8 mouse cellular contexts compared by ENCODE assay signal in the genomic region with DNA sequence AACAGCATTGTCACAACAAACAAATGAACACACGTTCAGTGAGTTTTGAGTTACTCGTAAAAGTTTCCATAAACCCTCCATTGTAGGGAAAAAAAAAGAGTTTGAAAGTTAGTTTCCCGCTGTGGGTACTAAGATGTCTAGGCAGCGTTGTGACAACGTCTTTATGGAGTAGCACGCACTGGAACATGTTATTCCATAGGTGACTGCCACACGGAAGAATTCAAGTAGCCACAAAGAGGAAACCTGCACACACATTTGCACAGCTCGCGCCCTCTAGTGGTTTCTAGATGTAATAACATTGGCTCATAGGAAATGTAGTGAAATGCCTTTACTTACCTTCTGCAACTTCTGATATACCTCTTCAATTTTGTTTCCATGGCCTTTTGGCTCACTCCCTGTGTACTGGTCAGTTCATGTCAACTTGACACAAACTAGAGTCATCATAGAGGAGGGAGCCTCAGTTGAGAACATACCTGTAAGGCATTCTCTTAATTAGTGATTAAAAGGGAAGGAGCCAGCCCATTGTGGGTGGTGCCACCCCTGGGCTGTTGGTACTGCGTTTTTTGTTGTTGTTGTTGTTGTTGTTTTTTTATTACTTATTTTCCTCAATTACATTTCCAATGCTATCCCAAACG. TPM values are rescaled to one million over a fixed set of nuclear protein-coding genes. Genes with fewer than 3 reads are reported as not detected.
DNase-seq lines count a peak whose midpoint lies in the region; ATAC-seq and TF ChIP-seq lines count a peak whose summit lies in the region.

No protein-coding gene starts in this region.

- no peak overlapping the region for H3ac ChIP-seq in myocyte (ENCODE audit: control insufficient read depth, insufficient read length)

- H3K36me3 ChIP-seq in forebrain, embryonic 12.5 days (replicated peaks): no peaks in the 10 kb centered on the region
- H3K36me3 ChIP-seq in myocyte (ENCODE audit: control insufficient read depth, insufficient read depth): no peaks in the 10 kb centered on the region

- no peaks in the 10 kb centered on the region for H3K27me3 ChIP-seq in forebrain, embryonic 12.5 days
- no peaks in the 10 kb centered on the region for H3K27me3 ChIP-seq in myocyte (ENCODE audit: control insufficient read depth, insufficient read depth, insufficient read length)

- no peaks in the 10 kb centered on the region for H3K9me3 ChIP-seq in forebrain, embryonic 12.5 days

- no peak overlapping the region for H3K4me2 ChIP-seq in forebrain, embryonic 12.5 days
- peak overlapping the region; percentile 95 for H3K4me2 ChIP-seq in myocyte (ENCODE audit: low read depth)

- H3K9ac ChIP-seq in forebrain, embryonic 12.5 days: no peak overlapping the region

- no peaks in the 10 kb centered on the region for H3K4me1 ChIP-seq in forebrain, embryonic 12.5 days

- TF ChIP-seq CTCF in left cerebral cortex, adult 2 months (IDR thresholded peaks at IDR 0.05): peak; percentile 89

- no peak for TF ChIP-seq POLR2A in myocyte (IDR thresholded peaks at IDR 0.05; ENCODE audit: insufficient read length, low read depth)

- H3K4me3 ChIP-seq in left cerebral cortex, adult 2 months: no peak overlapping the region
- no peak overlapping the region for H3K4me3 ChIP-seq in forebrain, embryonic 12.5 days (replicated peaks)
- H3K4me3 ChIP-seq in myocyte: no peak overlapping the region

- intact Hi-C loops in left cerebral cortex, adult 2 months (cut with DNase I): no loop called here
- intact Hi-C loops in gastrocnemius, postnatal 36 days (cut with DNase I): loop anchor here (5.0 kb wide), 1 partner anchor 177 kb away; no protein-coding TSS in a partner anchor

- DNase-seq in left cerebral cortex, adult 2 months (ENCODE audit: extremely low spot score in 1 of 2, low spot score in 2 of 2): peak in 1 of 2 experiments; percentile 14
- DNase-seq in left cerebral cortex, adult 11 months (ENCODE audit: low spot score): no peak
- DNase-seq in Muller cell, postnatal 12 days (ENCODE audit: inconsistent ontology term): peak; percentile 51
- peak; percentile 30 for DNase-seq in kidney, postnatal 10 days
- DNase-seq in gastrocnemius, postnatal 36 days: no peak
- DNase-seq in right cerebral cortex, adult 18-20 months: no peak

- no peaks in the 10 kb centered on the region for H3K79me2 ChIP-seq in myocyte (ENCODE audit: control insufficient read depth, insufficient read depth)

- H3K27ac ChIP-seq in left cerebral cortex, adult 2 months: no peak overlapping the region
- no peak overlapping the region for H3K27ac ChIP-seq in forebrain, embryonic 12.5 days

- ATAC-seq in forebrain, embryonic 12.5 days (ENCODE audit: low FRiP score): peak; percentile 54; the same call in 1 of the 2 replicates

- 29% methylated on average over 11 of the region's 11 CpGs for WGBS in forebrain, embryonic 12.5 days

TF ChIP-seq in myocyte, 11 proteins besides CTCF, POLR2A, EP300 and RAD21:
- TF ChIP-seq CEBPB (IDR thresholded peaks at IDR 0.05; ENCODE audit: insufficient read depth, poor library complexity, severe bottlenecking) (no peak), TCF3 (IDR thresholded peaks at IDR 0.05; ENCODE audit: insufficient read length, low read depth) (no peak), POLR2AphosphoS2 (IDR thresholded peaks at IDR 0.05; ENCODE audit: insufficient read length, low read depth) (no peak), TCF12 (IDR thresholded peaks at IDR 0.05; ENCODE audit: insufficient read depth, poor library complexity, severe bottlenecking) (no peak)

RNA-seq across cellular contexts. Expression of gene Gbp5, which starts 19.3 kb away (rescaled TPM):
- 1 to 10 TPM; 1.6 to 2.0 TPM for total RNA-seq in left cerebral cortex, adult 2 months (2021)
- polyA plus RNA-seq in forebrain, embryonic 12.5 days (2016; fragmentation: Nextera tagmentation; extraction: Ambion mirVana): 0.12 and 0.14 TPM in 2 replicates
- polyA plus RNA-seq in myocyte (2012; fragmentation: generic; extraction: Trizol): not detected
- 1 to 10 TPM; 1.9 to 3.6 TPM for total RNA-seq in gastrocnemius, postnatal 36 days (2021)

RNA-seq across cellular contexts. Expression of gene Gbp7, which starts 55.7 kb away (rescaled TPM):
- 1 to 10 TPM; 2.3 to 3.4 TPM for total RNA-seq in left cerebral cortex, adult 2 months (2021)
- 1.1 and 1.3 TPM in 2 replicates for polyA plus RNA-seq in forebrain, embryonic 12.5 days (2016; fragmentation: Nextera tagmentation; extraction: Ambion mirVana)
- polyA plus RNA-seq in myocyte (2012; fragmentation: generic; extraction: Trizol): 0.05 TPM
- total RNA-seq in gastrocnemius, postnatal 36 days (2021): 10 to 100 TPM in 1 of 2 experiments, 1 to 10 TPM in 1; 9.4 to 19.1 TPM

Comparison
In these comparisons a context has a peak if more than half of its experiments do, and no peak if none do; other contexts are left out.
1. DNase-seq: peak in Muller cell, postnatal 12 days (single experiment) and kidney, postnatal 10 days (single experiment); none in left cerebral cortex, adult 11 months (single experiment), gastrocnemius, postnatal 36 days (0 of 2) and right cerebral cortex, adult 18-20 months (single experiment).